Mouse (Mus musculus) urinary bladder, postnatal 10 days (tissue): ENCODE results near the gene Spen.

ENCODE experiments used
- DNase-seq: peaks from one replicate; pipeline ENCODE4 v3.0.0; 2022; ENCODE audit warnings: low spot score

Spen gene

DNA sequence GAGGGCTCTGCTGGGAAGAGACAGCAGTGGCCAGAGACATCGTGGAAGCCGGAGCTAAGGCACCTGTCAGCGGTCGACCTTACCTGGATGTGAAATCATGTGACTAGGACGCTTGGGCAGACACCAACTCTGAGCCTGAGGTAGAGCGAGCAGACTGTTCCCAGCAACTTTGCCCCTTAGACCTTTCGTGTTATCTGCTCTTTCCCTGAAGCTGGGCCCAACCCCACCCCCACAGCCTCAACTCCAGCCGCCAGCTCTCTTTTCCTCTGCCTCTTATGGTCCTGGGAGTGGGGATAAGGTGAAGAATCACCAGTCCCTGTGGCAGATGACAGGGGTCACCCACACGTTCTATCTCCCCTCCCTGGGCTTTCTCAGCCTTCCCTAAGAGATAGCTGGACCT, 117.5 kb downstream of the Spen start:
- no peak for DNase-seq

DNA sequence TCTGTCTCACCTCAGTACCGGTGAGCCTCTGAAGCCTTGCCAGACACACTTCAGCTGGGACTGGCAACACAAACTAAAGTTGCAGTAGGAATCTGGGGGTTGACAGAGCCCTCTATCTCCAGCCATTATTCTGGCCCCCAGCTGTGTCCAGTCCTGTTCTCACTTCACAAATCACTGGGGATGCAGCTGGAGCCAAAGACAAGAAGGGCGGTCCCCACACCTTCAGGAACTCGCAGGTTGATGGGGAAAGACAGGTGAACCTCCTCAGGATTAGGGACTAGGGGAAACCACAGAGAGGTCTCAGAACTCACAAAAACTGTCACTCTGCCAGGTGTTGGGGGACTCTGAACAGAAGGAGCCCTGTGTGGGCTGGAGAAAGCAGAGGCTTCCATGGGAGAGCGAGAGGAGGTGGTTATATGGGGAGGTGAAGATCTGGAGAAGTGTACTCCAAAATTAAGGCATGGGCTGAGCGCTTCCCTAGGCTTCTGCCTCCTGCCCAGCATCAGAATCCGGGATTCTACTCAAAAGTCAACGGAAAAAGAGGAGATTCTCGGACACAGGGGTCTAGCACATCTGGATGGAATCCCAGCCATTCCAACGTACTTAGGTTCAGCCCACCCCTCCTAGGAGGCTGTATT, 118.1 kb downstream of the Spen start, which contains the start of gene Hspb7:
Gene Hspb7 (plus strand): TSS at position 588 of the 638 bp plus-strand sequence.
- no peak for DNase-seq

DNA sequence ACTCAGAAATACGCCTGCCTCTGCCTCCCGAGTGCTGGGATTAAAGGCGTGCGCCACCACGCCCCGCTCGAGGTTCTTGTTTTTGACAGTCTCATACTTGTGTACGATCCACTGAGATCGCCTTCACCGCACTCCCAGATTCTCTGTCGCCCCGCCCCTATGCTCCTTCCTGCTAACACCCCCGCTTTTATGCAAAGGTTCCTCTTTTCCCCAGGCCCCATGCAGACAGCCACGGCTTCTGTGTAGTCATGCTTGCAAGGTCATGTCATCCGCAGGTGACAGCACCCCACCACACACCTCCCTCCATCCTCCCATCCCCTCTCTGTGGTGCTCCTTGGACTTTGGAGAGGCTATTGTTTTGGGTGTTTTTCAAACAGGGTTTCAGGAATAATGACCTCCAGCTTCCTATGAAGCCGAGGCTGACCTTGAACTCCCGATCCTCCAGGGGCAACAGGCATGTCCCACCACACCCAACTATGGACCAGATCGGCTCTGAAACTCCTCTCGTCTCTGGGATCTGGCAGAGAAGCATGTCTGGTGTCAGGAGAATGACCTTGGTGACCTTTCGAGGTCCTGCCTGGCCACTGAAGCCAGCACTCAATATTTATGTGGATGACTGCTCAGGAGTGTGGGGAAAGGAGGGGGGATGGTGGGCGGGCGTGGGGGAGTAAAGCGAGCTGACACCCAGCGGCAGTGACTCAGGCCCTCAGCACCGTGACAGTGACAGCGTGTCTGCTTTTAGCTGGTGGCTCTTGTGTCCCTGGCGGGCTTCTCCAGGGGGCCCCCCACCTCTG, 118.8 kb downstream of the Spen start:
- DNase-seq: no peak
